Mouse (Mus musculus): Measurements from ENCODE around the gene Tenm2.

DNA sequence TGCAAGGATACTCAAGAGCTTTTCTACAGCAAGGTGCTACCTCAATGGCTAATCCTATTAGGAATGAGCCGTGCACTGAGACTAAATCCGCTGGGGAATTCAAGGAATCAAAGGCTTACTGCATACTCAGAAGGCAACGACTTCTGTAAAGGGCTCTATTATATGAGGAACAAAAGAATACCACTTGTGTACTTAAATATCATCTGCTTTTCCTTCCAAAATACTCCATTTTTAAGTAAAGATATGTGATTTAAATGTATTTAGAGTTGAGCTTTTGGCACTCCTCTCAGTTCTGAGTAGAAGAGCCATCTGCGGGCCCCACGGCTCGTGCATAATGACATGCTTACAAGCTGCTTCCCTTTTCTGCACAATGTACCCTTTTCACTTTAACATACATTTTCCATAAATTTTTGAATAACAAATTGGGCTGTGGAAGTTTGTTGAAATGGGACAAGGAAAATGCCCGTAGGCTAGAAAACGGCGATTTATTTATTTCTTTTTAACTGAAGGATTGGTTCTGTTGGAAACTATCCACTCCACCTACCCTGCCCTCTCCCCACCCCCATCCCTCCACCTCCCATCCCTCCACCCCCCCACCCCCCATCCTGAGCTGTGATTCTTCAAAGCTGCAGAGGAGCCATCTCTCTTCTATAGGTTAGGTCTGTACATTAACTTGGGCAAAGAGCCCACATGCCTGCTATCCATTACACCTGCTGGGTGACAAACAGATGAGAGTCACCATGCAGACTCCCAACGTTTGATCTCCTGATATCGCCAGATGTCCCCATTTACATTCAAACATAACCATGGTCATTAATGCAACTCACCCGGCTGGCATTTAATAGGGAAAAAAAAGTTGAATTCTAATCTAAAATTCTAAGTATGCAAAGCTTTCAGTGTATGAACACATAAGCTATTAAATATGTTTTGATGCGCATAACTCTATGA, 81.6 kb downstream of the Tenm2 start:
- no peak for TF ChIP-seq POLR2A (IDR thresholded peaks at IDR 0.05; ENCODE audit: borderline replicate concordance, low read depth, low read length)
- no peak for TF ChIP-seq CTCF (IDR thresholded peaks at IDR 0.05; ENCODE audit: low read depth, low read length)

All from bone marrow macrophage, adult 2 months (primary cell).